Mouse (Mus musculus) liver, embryonic 16.5 days (tissue): ENCODE results near the gene Olfr172. TPM values are rescaled to one million over a fixed set of nuclear protein-coding genes. Genes with fewer than 3 reads are reported as not detected.

Experiments
- microRNA-seq: library from miRNA; unstranded; fragments of <30 nt; microRNA quantifications from one replicate; pipeline ENCODE4, GENCODE M21; 2016
- polyA plus RNA-seq: library from polyadenylated mRNA; unstranded; fragments of >200 nt; fragmentation: Nextera tagmentation; extraction: Ambion mirVana; gene quantifications from 2 replicates; pipeline ENCODE4 v1.2.1, GENCODE M21; 2015

Olfr172 gene
- polyA plus RNA-seq, 1 experiment from 2014 or later = not detected

Small RNA genes within 50 kb of the gene (microRNA-seq; reads per million reads assigned to microRNA genes)
- not detected for gene Gm27564

Other genes with a start within 250 kb of the Olfr172 start
- 25.1 and 25.7 TPM in 2 replicates for gene St3gal6, start 238.9 kb downstream of the Olfr172 start, polyA plus RNA-seq
- not detected in 2 replicates for gene Gm813, start 146.2 kb downstream of the Olfr172 start, polyA plus RNA-seq
- not detected in 2 replicates for gene E330017A01Rik, start 124.4 kb downstream of the Olfr172 start, polyA plus RNA-seq
- gene Cpox, start 92.9 kb downstream of the Olfr172 start, polyA plus RNA-seq = 356 and 399 TPM in 2 replicates
- not detected in 2 replicates for gene Gpr15, start 44.1 kb downstream of the Olfr172 start, polyA plus RNA-seq
- 23.8 and 24.2 TPM in 2 replicates for gene Cldnd1, start 35.3 kb downstream of the Olfr172 start, polyA plus RNA-seq
- gene Olfr173, start 37.1 kb upstream of the Olfr172 start, polyA plus RNA-seq = not detected in 2 replicates
- not detected in 2 replicates for gene Olfr175-ps1, start 63.6 kb upstream of the Olfr172 start, polyA plus RNA-seq
- gene Olfr177, start 111.6 kb upstream of the Olfr172 start, polyA plus RNA-seq = not detected in 2 replicates
- not detected in 2 replicates for gene Olfr178, start 128.9 kb upstream of the Olfr172 start, polyA plus RNA-seq
- not detected in 2 replicates for gene Olfr181, start 165.6 kb upstream of the Olfr172 start, polyA plus RNA-seq
- not detected in 2 replicates for gene Olfr180, start 166.2 kb upstream of the Olfr172 start, polyA plus RNA-seq
- gene Olfr183, start 232.2 kb upstream of the Olfr172 start, polyA plus RNA-seq = not detected in 2 replicates